Mouse (Mus musculus) myocyte (in vitro differentiated cells): ENCODE measurements at regions not wholly inside any gene's neighbourhood (a gene's known extent, or its start where the extent isn't known, plus 50 kb on each side); places are given as distances from the start of the nearest gene placed in this dataset.

Experiments used
- H3K27me3 ChIP-seq: one replicate; pipeline ENCODE4 v1.6.1; 2011; ENCODE audit not compliant: control insufficient read depth, insufficient read depth, insufficient read length
- H3K36me3 ChIP-seq: one replicate; pipeline ENCODE4 v1.6.1; 2011; ENCODE audit not compliant: control insufficient read depth, insufficient read depth
- H3K4me2 ChIP-seq: one replicate; pipeline ENCODE4 v1.6.1; 2011; ENCODE audit warnings: low read depth, control low read depth
- H3K4me3 ChIP-seq: one replicate; pipeline ENCODE4 v1.5.1; 2011; ENCODE audit warnings: mild to moderate bottlenecking, control low read depth, moderate library complexity
- H3K79me2 ChIP-seq: one replicate; pipeline ENCODE4 v1.6.1; 2011; ENCODE audit not compliant: control insufficient read depth, insufficient read depth
- H3ac ChIP-seq: one replicate; pipeline ENCODE4 v1.6.1; 2011; ENCODE audit not compliant: control insufficient read depth, insufficient read length
- CEBPB ChIP-seq: IDR thresholded peaks from 2 replicates; pipeline ENCODE4 v1.6.1; 2011; ENCODE audit warnings: mild to moderate bottlenecking, moderate library complexity; ENCODE audit not compliant: poor library complexity, insufficient read depth, severe bottlenecking
- E2F4 ChIP-seq: IDR thresholded peaks from one replicate; pipeline ENCODE4 v1.6.1; 2011; ENCODE audit warnings: mild to moderate bottlenecking, control low read depth, moderate library complexity; ENCODE audit not compliant: insufficient read depth
- MAX ChIP-seq: IDR thresholded peaks from one replicate; pipeline ENCODE4 v1.6.1; 2011; ENCODE audit warnings: low read depth, mild to moderate bottlenecking, control low read depth
- MYOD1 ChIP-seq, 3 experiments: IDR thresholded peaks; one replicate each; pipeline ENCODE4 v1.6.1; 2011; ENCODE audit warnings: control low read depth in 2 of 3, low read depth in 2 of 3, mild to moderate bottlenecking in 2 of 3, moderate library complexity in 1 of 3; ENCODE audit not compliant: insufficient read length in 2 of 3, control insufficient read depth in 1 of 3
- MYOG ChIP-seq, 3 experiments: IDR thresholded peaks; one replicate each; pipeline ENCODE4 v1.6.1; 2011; ENCODE audit warnings: control low read depth in 2 of 3, low read depth in 2 of 3, mild to moderate bottlenecking in 2 of 3; ENCODE audit not compliant: insufficient read length in 2 of 3, control insufficient read depth in 1 of 3, insufficient read depth in 1 of 3
- POLR2A ChIP-seq: IDR thresholded peaks from one replicate; pipeline ENCODE4 v1.6.1; 2011; ENCODE audit warnings: low read depth, mild to moderate bottlenecking, control low read depth, moderate library complexity; ENCODE audit not compliant: insufficient read length
- POLR2AphosphoS2 ChIP-seq: IDR thresholded peaks from one replicate; pipeline ENCODE4 v1.6.1; 2011; ENCODE audit warnings: low read depth, control low read depth; ENCODE audit not compliant: insufficient read length
- REST ChIP-seq: IDR thresholded peaks from one replicate; pipeline ENCODE4 v1.6.1; 2011; ENCODE audit warnings: mild to moderate bottlenecking, control low read depth, moderate library complexity; ENCODE audit not compliant: insufficient read depth, insufficient read length
- SRF ChIP-seq: IDR thresholded peaks from one replicate; pipeline ENCODE4 v1.6.1; 2011; ENCODE audit warnings: low read depth; ENCODE audit not compliant: control insufficient read depth, insufficient read length
- TCF12 ChIP-seq: IDR thresholded peaks from one replicate; pipeline ENCODE4 v1.6.1; 2011; ENCODE audit warnings: mild to moderate bottlenecking, control low read depth; ENCODE audit not compliant: poor library complexity, insufficient read depth, severe bottlenecking
- TCF3 ChIP-seq: IDR thresholded peaks from one replicate; pipeline ENCODE4 v1.6.1; 2011; ENCODE audit warnings: low read depth, control low read depth; ENCODE audit not compliant: insufficient read length
- USF1 ChIP-seq: IDR thresholded peaks from one replicate; pipeline ENCODE4 v1.6.1; 2011; ENCODE audit warnings: low read depth, mild to moderate bottlenecking, control low read depth, moderate library complexity

- Histone ChIP-seq H3ac (no peak overlapping the region), H3K4me3 (no peak overlapping the region), H3K36me3 (no peaks in the 10 kb centered on the region), H3K27me3 (no peaks in the 10 kb centered on the region), H3K79me2 (no peaks in the 10 kb centered on the region), H3K4me2 (no peak overlapping the region)
- TF ChIP-seq POLR2A (no peak), MAX (no peak), REST (no peak), POLR2AphosphoS2 (no peak), TCF12 (no peak), USF1 (no peak), SRF (no peak), MYOD1 (IDR thresholded peaks at IDR 0.05; ENCODE audit: control insufficient read depth in 1 of 3, insufficient read length in 2 of 3, low read depth in 2 of 3) (no peak), TCF3 (no peak), CEBPB (no peak), MYOG (IDR thresholded peaks at IDR 0.05; ENCODE audit: control insufficient read depth in 1 of 3, insufficient read depth in 1 of 3, insufficient read length in 2 of 3, low read depth in 2 of 3) (no peak), E2F4 (no peak)
Measured at GRCm38 (mm10) chr6:31228061-31228460, 170.5 kb upstream of the Mkln1 start.

- Histone ChIP-seq H3K27me3 (no peaks in the 10 kb centered on the region), H3K4me3 (no peak overlapping the region)
Measured at GRCm38 (mm10) chr6:31231821-31232220, 166.7 kb upstream of the Mkln1 start.

GRCm38 (mm10) chr6:31233252-31233993, 165.1 kb upstream of the Mkln1 start:
- H3K4me3 ChIP-seq, result no peak overlapping the region
- H3ac ChIP-seq, result no peak overlapping the region
- no peaks in the 10 kb centered on the region for H3K27me3 ChIP-seq
- TF ChIP-seq MAX (no peak), MYOD1 (IDR thresholded peaks at IDR 0.05; ENCODE audit: control insufficient read depth in 1 of 3, insufficient read length in 2 of 3, low read depth in 2 of 3) (no peak), POLR2AphosphoS2 (no peak), SRF (no peak), MYOG (IDR thresholded peaks at IDR 0.05; ENCODE audit: control insufficient read depth in 1 of 3, insufficient read depth in 1 of 3, insufficient read length in 2 of 3, low read depth in 2 of 3) (no peak), REST (no peak), USF1 (no peak), CEBPB (no peak), TCF3 (no peak), POLR2A (no peak), TCF12 (no peak), E2F4 (no peak)
- no peak overlapping the region for H3K4me2 ChIP-seq
- no peaks in the 10 kb centered on the region for H3K79me2 ChIP-seq
- no peaks in the 10 kb centered on the region for H3K36me3 ChIP-seq

More at GRCm38 (mm10) chr6:31231821-31232220, 166.7 kb upstream of the Mkln1 start:
- Histone ChIP-seq H3K36me3 (no peaks in the 10 kb centered on the region), H3K4me2 (no peak overlapping the region), H3K79me2 (no peaks in the 10 kb centered on the region), H3ac (no peak overlapping the region)
- TF ChIP-seq REST (no peak), POLR2A (no peak), TCF12 (no peak), SRF (no peak), USF1 (no peak), CEBPB (no peak), E2F4 (no peak), POLR2AphosphoS2 (no peak), MYOD1 (IDR thresholded peaks at IDR 0.05; ENCODE audit: control insufficient read depth in 1 of 3, insufficient read length in 2 of 3, low read depth in 2 of 3) (no peak), TCF3 (no peak)

GRCm38 (mm10) chr6:31240051-31240450, 158.5 kb upstream of the Mkln1 start:
- TF ChIP-seq REST (no peak), E2F4 (no peak), SRF (no peak), TCF3 (no peak), MYOG (IDR thresholded peaks at IDR 0.05; ENCODE audit: control insufficient read depth in 1 of 3, insufficient read depth in 1 of 3, insufficient read length in 2 of 3, low read depth in 2 of 3) (no peak), USF1 (no peak), CEBPB (no peak), POLR2AphosphoS2 (no peak)
- no peak overlapping the region for H3K4me3 ChIP-seq
- H3K79me2 ChIP-seq, result no peaks in the 10 kb centered on the region
- no peaks in the 10 kb centered on the region for H3K27me3 ChIP-seq
- no peak overlapping the region for H3K4me2 ChIP-seq
- no peak overlapping the region for H3ac ChIP-seq
- H3K36me3 ChIP-seq, result no peaks in the 10 kb centered on the region

GRCm38 (mm10) chr6:31250526-31250925, 148.0 kb upstream of the Mkln1 start:
- Histone ChIP-seq H3K4me2 (no peak overlapping the region), H3K4me3 (no peak overlapping the region), H3K36me3 (no peaks in the 10 kb centered on the region), H3K79me2 (no peaks in the 10 kb centered on the region), H3ac (no peak overlapping the region), H3K27me3 (no peaks in the 10 kb centered on the region)
- no peak for TF ChIP-seq SRF
- TF ChIP-seq MYOD1 (IDR thresholded peaks at IDR 0.05; ENCODE audit: control insufficient read depth in 1 of 3, insufficient read length in 2 of 3, low read depth in 2 of 3), result no peak
- TF ChIP-seq POLR2A, result no peak
- no peak for TF ChIP-seq E2F4
- no peak for TF ChIP-seq MAX
- no peak for TF ChIP-seq USF1
- no peak for TF ChIP-seq REST
- no peak for TF ChIP-seq POLR2AphosphoS2
- TF ChIP-seq TCF3, result no peak
- TF ChIP-seq TCF12, result no peak
- no peak for TF ChIP-seq CEBPB
- no peak for TF ChIP-seq MYOG (IDR thresholded peaks at IDR 0.05; ENCODE audit: control insufficient read depth in 1 of 3, insufficient read depth in 1 of 3, insufficient read length in 2 of 3, low read depth in 2 of 3)
